Mouse (Mus musculus) adipose tissue, adult 10 weeks (tissue): Measurements from ENCODE around the gene Aif1l. TPM values are rescaled to one million over a fixed set of nuclear protein-coding genes. Genes with fewer than 3 reads are reported as not detected.

Experiments
- polyA plus RNA-seq: library from polyadenylated mRNA; stranded (reverse); fragments of 350-450 nt; fragmentation: Illumina TruSeq; extraction: RNeasy Lipid Tissue Mini Kit (QIAGEN cat#74804); gene quantifications from one replicate; pipeline ENCODE4 v1.2.3, GENCODE M21; 2014; ENCODE audit warnings: low read depth, low replicate concordance

Aif1l gene
- polyA plus RNA-seq, result 2.9 TPM

DNA sequence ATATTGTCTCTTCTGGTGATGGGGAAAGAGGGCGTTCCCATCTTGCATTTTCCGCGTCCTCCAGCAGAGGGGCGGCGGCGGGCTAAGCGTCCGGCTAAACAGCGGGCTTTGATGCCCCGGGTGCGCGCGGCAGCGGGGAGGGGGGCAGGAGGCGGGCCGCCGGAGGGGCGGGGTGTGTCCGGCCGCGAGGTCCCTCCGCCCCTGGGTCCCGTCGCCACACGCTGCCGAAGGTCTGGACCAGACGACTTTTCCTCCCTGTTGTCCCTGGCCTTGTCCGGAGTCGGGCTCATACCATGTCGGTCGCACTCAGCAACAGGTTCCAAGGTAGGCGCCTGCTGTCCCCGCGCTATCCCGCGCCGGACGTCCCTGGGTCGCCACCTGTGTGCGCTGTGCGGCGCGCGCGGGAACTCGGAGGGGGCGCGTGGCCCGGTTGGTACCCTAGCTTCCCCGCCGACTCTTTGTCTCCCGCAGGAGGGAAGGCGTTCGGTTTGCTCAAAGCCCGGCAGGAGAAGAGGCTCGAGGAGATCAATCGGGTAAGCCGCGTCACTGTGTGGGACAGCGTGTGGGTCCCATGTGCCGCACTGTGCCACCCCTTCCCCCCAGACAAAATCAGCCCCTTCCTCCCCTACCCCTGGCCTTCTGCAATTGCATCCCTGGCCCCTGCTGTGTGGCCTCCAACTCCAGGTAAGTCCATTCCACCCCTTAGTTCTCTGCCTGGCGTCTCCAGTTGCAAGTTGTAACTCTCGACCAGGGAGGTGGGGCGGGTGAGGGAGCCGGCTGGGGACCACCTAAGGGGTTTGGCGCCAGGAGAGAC, at the start of gene Aif1l:
Gene Aif1l (plus strand): TSS at position 82 of the 814 bp plus-strand sequence.

DNA sequence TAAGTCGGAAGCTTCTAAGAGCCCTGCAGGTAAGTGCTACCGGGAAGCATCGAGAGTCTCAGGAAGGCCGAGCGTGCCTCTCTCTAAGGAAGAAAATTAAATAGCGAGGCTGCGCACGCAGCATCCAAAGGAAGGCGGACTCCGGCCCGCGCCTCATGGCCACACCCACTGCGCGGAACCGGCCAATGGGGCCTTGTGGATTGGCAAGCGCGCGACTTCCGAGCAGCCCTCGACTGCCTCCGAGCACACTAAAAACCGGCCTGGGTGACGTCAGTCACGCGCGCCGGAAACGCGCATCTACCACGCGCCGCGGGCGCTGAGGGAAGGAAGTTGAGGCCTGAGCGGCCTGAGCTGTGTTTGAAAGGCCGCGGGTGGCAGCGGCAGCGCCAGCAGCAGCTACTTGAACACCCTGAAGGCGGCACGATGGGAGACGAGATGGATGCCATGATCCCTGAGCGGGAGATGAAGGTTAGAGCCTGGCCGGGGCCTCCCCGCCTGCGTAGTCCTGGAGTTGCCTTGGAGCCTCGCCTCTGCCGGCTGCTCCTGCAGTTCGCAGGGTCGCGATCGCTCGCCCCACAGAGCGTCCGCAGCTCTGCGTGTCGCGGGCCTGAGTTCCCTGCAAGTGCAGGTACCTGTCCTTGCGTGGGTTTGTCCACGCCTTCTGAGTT, 24.3 kb downstream of the Aif1l start, which contains the start of gene Nup214:
Gene Nup214 (plus strand): TSS at position 296 of the 668 bp plus-strand sequence.

Other genes with a start within 250 kb of the Aif1l start
- gene Qrfp, start 139.6 kb upstream of the Aif1l start, polyA plus RNA-seq, result 1.1 TPM
- gene Fibcd1, start 104.1 kb upstream of the Aif1l start, polyA plus RNA-seq, result 1.3 TPM
- gene Lamc3, start 62.8 kb upstream of the Aif1l start, polyA plus RNA-seq, result 12.0 TPM
- 23.1 TPM for gene Nup214, start 24.3 kb downstream of the Aif1l start, polyA plus RNA-seq
- gene Fam78a, start 134.7 kb downstream of the Aif1l start, polyA plus RNA-seq, result 2.9 TPM
- gene Plpp7, start 145.4 kb downstream of the Aif1l start, polyA plus RNA-seq, result 1.8 TPM
- 70.3 TPM for gene Prrc2b, start 200.9 kb downstream of the Aif1l start, polyA plus RNA-seq